Mouse (Mus musculus) MN1 (cell line): ENCODE results near the gene Ttc16.

Experiments used
- DNase-seq: peaks from one replicate; pipeline ENCODE4 v3.0.0-alpha.2; 2016; ENCODE audit warnings: low spot score

Gene Ttc16

GRCm38 (mm10) chr2:32744272-32744982 is 31.0 kb downstream of the Ttc16 start:
- DNase-seq = no peak

- peak; percentile 80 for DNase-seq
Observed at GRCm38 (mm10) chr2:32742173-32742531, 33.3 kb downstream of the Ttc16 start.

- DNase-seq = peak; percentile 70
Observed at GRCm38 (mm10) chr2:32741273-32742172, 33.9 kb downstream of the Ttc16 start.

DNA sequence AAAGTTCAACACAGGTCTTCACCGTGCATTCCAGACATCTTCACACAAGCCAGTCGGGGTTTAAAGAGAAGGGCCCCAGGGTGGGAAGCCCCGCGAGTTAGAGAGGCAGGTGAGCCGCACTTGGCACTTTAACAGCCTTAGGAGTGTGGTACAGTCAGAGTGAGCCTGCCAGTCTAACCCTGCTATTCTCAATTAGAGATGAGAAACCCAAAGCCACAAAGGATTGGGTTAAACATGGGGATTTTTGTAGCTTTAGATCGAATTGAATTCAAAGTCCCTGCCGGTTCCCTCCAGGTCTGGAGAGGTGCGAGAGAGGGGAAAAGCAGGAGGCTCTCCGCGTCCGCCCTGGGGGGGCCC is 34.5 kb downstream of the Ttc16 start, which contains the start of gene 6330409D20Rik:
Gene 6330409D20Rik (minus strand): TSS at position 101 of the 357 bp plus-strand sequence.
- DNase-seq = no peak

DNA sequence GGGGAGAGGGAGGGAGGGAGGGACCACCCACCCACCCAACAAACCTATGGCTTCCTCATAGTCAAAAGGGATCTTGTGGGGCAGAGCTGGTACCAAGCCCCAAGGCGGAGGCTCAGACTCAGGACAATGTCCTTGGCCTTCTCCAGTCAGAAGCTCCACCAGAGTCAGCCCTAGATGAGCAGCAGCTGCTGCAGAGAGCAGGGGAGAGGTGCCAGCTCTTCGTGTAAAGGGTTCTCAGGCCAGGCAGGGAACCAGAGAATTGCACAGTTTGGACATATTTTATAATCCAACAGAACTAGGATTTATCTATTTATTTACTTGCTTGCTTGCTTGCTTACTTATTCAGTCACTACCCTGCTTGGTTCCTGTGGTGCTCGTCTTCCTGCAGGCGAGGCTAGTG is 36.1 kb downstream of the Ttc16 start:
- no peak for DNase-seq

DNA sequence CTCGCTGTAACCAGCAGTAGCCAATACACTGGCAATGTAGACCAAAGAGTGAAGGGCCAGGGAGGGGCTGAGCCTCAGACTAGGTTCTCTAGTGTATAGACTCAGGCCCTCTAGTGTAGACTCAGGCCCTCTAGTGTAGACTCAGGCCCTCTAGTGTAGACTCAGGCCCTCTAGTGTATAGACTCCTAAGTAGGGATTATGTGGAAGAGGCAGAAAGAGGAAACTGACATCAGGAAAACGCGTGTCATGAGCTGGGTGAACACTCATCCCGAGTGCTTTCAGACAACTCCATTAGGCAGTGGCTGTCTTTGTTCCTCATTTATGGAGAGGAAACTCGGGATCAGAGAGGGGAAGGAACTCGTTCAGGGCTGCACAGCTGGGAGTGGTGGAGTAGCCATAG is 38.4 kb downstream of the Ttc16 start:
- DNase-seq = no peak

GRCm38 (mm10) chr2:32736306-32736829 is 39.1 kb downstream of the Ttc16 start:
- DNase-seq = no peak

GRCm38 (mm10) chr2:32734933-32735332 is 40.5 kb downstream of the Ttc16 start:
- DNase-seq = no peak

GRCm38 (mm10) chr2:32734480-32734879 is 41.0 kb downstream of the Ttc16 start:
- no peak for DNase-seq

GRCm38 (mm10) chr2:32732695-32733094 is 42.7 kb downstream of the Ttc16 start:
- no peak for DNase-seq

DNA sequence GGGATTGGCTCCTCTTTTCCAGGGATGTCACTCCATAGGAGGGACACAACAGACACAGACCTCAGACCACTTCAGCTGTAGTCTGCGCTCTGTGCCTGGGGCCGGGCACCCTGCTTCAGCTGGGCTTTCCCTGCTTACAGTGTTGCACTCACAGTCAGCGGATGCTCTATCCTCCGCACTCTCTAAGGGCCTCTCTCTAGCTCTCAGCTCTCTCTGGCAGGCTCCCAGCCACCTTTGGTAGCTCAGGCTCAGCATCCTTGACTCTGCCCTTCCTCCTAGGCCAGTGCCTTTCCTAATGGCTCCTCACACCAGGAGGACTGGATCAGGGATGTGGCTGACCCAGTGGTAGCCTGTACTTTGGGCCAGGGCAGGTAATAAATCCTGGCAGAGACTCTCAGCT is 43.5 kb downstream of the Ttc16 start:
- DNase-seq = no peak

GRCm38 (mm10) chr2:32730854-32731253 is 44.6 kb downstream of the Ttc16 start:
- no peak for DNase-seq

GRCm38 (mm10) chr2:32729547-32729946 is 45.9 kb downstream of the Ttc16 start:
- DNase-seq = no peak

GRCm38 (mm10) chr2:32728463-32728862 is 47.0 kb downstream of the Ttc16 start:
- DNase-seq = no peak

DNA sequence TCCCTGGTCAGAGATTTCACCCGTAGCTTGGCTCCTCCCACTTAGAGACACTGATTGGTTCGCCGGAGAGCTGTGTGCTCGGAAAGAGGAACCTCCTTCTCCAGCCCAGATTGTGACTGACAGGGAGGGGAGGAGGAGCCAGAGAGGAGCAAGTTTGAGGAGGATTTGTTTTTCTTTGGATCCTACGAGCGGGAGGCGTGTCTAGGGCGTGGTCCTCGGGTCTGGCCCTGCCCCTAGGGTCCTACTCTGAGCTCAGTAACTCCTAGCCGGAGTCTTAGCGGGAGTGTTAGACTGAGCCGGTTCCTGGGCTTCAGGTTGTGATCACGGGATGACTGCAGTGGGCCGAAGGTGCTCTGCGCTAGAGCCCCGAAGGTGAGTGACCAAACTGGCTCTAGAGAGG is 48.0 kb downstream of the Ttc16 start:
- peak; percentile 93 for DNase-seq

- no peak for DNase-seq
Observed at GRCm38 (mm10) chr2:32724832-32725790, 50.3 kb downstream of the Ttc16 start.

DNA sequence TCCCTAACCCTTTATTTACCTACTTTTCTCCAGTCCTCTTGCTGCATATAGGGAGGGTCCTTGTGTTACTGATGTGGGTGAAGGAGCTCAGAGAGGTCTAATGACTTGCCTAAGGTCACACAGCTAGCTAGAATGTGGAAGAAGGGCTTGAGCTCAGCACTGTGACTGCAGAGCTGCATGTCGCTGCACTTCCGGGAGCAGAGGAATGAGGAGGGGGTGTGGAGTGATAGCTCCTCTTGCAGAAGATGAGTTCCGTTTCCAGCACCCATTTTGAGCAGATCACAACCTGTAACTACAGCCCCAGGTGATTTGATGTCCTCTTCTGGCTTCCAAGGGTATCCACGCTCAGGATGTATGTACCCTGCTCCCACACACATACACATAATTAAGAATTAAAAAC is 51.3 kb downstream of the Ttc16 start:
- no peak for DNase-seq

GRCm38 (mm10) chr2:32722581-32722980 is 52.9 kb downstream of the Ttc16 start:
- DNase-seq = no peak

GRCm38 (mm10) chr2:32722046-32722445 is 53.4 kb downstream of the Ttc16 start:
- DNase-seq = no peak

DNA sequence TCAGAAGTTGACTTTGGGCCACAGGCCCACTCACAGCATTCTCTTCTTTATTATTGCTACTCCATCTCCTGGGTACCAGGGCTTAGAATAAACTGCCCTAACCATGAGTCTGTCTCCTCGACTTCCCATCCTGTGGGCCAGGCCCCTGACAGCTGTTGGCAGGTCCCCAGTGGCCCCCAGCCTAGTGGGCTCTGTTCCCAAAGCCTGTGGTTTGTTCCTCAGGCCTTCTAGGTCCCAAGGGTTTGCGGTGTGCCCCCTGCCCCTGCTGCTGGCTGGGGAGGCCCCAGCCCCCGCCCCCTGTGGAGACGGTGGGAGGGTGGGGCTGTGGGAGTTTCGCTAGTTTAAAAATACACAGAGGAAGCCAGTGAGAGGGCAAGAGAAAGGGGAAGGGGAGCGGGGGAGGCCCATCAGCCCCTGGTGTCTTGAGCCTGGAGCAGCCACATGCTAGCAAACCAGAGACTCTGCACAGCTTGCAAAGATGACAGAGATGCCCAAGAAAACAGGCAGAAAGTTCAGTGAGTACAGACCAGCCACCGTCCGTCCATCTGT is 54.7 kb downstream of the Ttc16 start, which contains the start of gene Sh2d3c:
Gene Sh2d3c (plus strand): TSS at position 375 of the 549 bp plus-strand sequence.
- no peak for DNase-seq

DNA sequence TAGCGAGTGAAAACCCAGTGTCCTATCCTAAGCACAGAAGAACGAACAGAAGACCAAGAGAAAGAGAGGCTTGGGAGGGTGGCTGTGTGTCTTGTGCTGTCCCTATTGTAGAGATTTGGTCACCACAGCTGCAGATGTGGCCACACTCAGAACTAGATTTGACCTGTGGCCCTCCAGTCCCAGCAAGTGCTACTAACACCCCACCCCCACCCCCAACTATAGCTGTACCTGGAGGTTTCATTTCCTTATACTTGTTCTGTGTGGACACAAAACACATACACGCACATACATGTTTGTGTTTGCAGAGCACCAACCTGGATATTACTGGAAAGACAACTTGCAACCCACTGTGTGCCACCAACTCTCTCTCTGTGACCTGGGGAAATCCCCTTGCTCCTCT is 55.4 kb downstream of the Ttc16 start:
- no peak for DNase-seq

DNA sequence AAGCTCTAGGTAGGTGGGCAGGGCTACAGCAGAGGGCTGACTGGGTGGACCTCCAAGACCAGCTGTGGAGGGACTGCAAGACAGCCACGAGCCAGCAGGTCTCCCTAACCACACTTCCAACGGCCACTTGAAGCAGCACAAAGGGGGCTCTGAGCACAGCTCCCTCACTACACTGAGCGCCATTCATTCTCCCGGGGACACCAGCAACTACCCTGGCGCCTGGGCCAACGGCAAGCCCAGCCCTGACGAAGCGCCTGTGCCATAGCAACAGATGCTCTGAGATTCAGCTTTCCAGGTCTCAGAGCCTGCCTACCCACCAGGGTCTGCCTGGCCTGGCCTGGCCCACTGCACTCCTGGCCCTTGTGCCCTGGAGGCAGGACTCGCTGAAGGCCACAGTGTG is 56.7 kb downstream of the Ttc16 start:
- DNase-seq = no peak
